Mouse (Mus musculus) megakaryocyte, embryonic 14.5 days (primary cell): ENCODE measurements around the gene Lgi4. TPM values are rescaled to one million over a fixed set of nuclear protein-coding genes. Genes with fewer than 3 reads are reported as not detected.

Experiments
- H3K27me3 ChIP-seq: replicated peaks from 2 replicates; pipeline ENCODE3; 2012; ENCODE audit warnings: inconsistent platforms
- H3K36me3 ChIP-seq: replicated peaks from 2 replicates; pipeline ENCODE3; 2012; ENCODE audit warnings: low read length, inconsistent platforms, mixed read lengths
- H3K4me1 ChIP-seq: 2 replicates; pipeline ENCODE4 v1.6.1; 2012; ENCODE audit warnings: inconsistent platforms
- H3K4me3 ChIP-seq: replicated peaks from 2 replicates; pipeline ENCODE3; 2012; ENCODE audit warnings: moderate library complexity, mild to moderate bottlenecking, inconsistent platforms
- H3K9me3 ChIP-seq: 2 replicates; pipeline ENCODE4 v1.6.1; 2012; ENCODE audit warnings: inconsistent platforms
- FLI1 ChIP-seq: IDR thresholded peaks from 2 replicates; pipeline ENCODE4 v1.6.1; 2012; ENCODE audit warnings: low read length, inconsistent platforms, mixed read lengths
- GATA1 ChIP-seq: IDR thresholded peaks from 3 replicates; pipeline ENCODE4 v1.6.1; 2012; ENCODE audit warnings: mixed read lengths, low read length, inconsistent platforms, borderline replicate concordance
- polyA plus RNA-seq: library from polyadenylated mRNA; stranded (reverse); fragments of >175 nt; gene quantifications from 2 replicates; pipeline ENCODE4 v1.2.3, GENCODE M21; 2012; ENCODE audit warnings: low replicate concordance; ENCODE audit not compliant: insufficient read depth

The Lgi4 gene
- polyA plus RNA-seq, 1 experiment, result 0.23 TPM

- Histone ChIP-seq H3K4me3 (no peak overlapping the region), H3K27me3 (peaks cover 66% of the 10 kb centered on the region), H3K4me1 (no peaks in the 10 kb centered on the region), H3K36me3 (no peaks in the 10 kb centered on the region), H3K9me3 (peaks cover 6% of the 10 kb centered on the region)
- no peak for TF ChIP-seq GATA1
- TF ChIP-seq FLI1, result no peak
Measured at GRCm38 (mm10) chr7:31073546-31073945, 14.4 kb downstream of the Lgi4 start.

GRCm38 (mm10) chr7:31074061-31074712 lies 15.0 kb downstream of the Lgi4 start:
- no peak for TF ChIP-seq FLI1
- no peak for TF ChIP-seq GATA1
- no peak overlapping the region for H3K4me3 ChIP-seq
- no peaks in the 10 kb centered on the region for H3K36me3 ChIP-seq
- H3K9me3 ChIP-seq, result peaks cover 6% of the 10 kb centered on the region
- H3K27me3 ChIP-seq, result peaks cover 61% of the 10 kb centered on the region
- no peaks in the 10 kb centered on the region for H3K4me1 ChIP-seq

- Histone ChIP-seq H3K27me3 (peaks cover 60% of the 10 kb centered on the region), H3K4me1 (no peaks in the 10 kb centered on the region), H3K4me3 (no peak overlapping the region), H3K9me3 (peaks cover 6% of the 10 kb centered on the region), H3K36me3 (no peaks in the 10 kb centered on the region)
- TF ChIP-seq FLI1 (no peak), GATA1 (no peak)
Measured at GRCm38 (mm10) chr7:31074713-31075069, 15.5 kb downstream of the Lgi4 start.

GRCm38 (mm10) chr7:31076492-31076891 lies 17.4 kb downstream of the Lgi4 start, which contains the start of gene Fxyd3:
Gene Fxyd3, minus strand, starts transcription at chr7:31076704.
- TF ChIP-seq GATA1, result no peak
- no peak for TF ChIP-seq FLI1
- H3K27me3 ChIP-seq, result peaks cover 51% of the 10 kb centered on the region
- H3K9me3 ChIP-seq, result peaks cover 11% of the 10 kb centered on the region
- no peak within 1 kb of the TSS for H3K4me3 ChIP-seq
- H3K4me1 ChIP-seq, result no peaks in the 10 kb centered on the region
- no peaks in the 10 kb centered on the region for H3K36me3 ChIP-seq

- no peak for TF ChIP-seq FLI1
- TF ChIP-seq GATA1, result no peak
- Histone ChIP-seq H3K4me1 (no peaks in the 10 kb centered on the region), H3K36me3 (no peaks in the 10 kb centered on the region), H3K27me3 (peaks cover 43% of the 10 kb centered on the region), H3K4me3 (no peak overlapping the region), H3K9me3 (peaks cover 9% of the 10 kb centered on the region)
Measured at GRCm38 (mm10) chr7:31077470-31077869, 18.3 kb downstream of the Lgi4 start.

GRCm38 (mm10) chr7:31077885-31078445 lies 18.8 kb downstream of the Lgi4 start:
- Histone ChIP-seq H3K9me3 (peaks cover 5% of the 10 kb centered on the region), H3K4me1 (peaks cover 3% of the 10 kb centered on the region; the same call in 1 of the 2 replicates), H3K4me3 (no peak overlapping the region), H3K27me3 (peaks cover 45% of the 10 kb centered on the region), H3K36me3 (no peaks in the 10 kb centered on the region)
- no peak for TF ChIP-seq GATA1
- no peak for TF ChIP-seq FLI1

- peaks cover 5% of the 10 kb centered on the region for H3K9me3 ChIP-seq
- H3K36me3 ChIP-seq, result no peaks in the 10 kb centered on the region
- H3K4me1 ChIP-seq, result peaks cover 7% of the 10 kb centered on the region; the same call in 1 of the 2 replicates
- TF ChIP-seq GATA1 (no peak), FLI1 (no peak)
- H3K4me3 ChIP-seq, result no peak overlapping the region
- H3K27me3 ChIP-seq, result peaks cover 40% of the 10 kb centered on the region
Measured at GRCm38 (mm10) chr7:31079670-31080069, 20.5 kb downstream of the Lgi4 start.

GRCm38 (mm10) chr7:31080611-31081010 lies 21.5 kb downstream of the Lgi4 start:
- H3K27me3 ChIP-seq, result peaks cover 38% of the 10 kb centered on the region
- TF ChIP-seq GATA1 (no peak), FLI1 (no peak)
- H3K4me3 ChIP-seq, result no peak overlapping the region
- H3K36me3 ChIP-seq, result no peaks in the 10 kb centered on the region
- peaks cover 11% of the 10 kb centered on the region for H3K4me1 ChIP-seq
- H3K9me3 ChIP-seq, result peaks cover 5% of the 10 kb centered on the region

GRCm38 (mm10) chr7:31081106-31081505 lies 22.0 kb downstream of the Lgi4 start:
- Histone ChIP-seq H3K27me3 (peaks cover 38% of the 10 kb centered on the region), H3K36me3 (no peaks in the 10 kb centered on the region), H3K9me3 (peaks cover 5% of the 10 kb centered on the region), H3K4me3 (no peak overlapping the region), H3K4me1 (peaks cover 11% of the 10 kb centered on the region)
- TF ChIP-seq FLI1, result no peak
- no peak for TF ChIP-seq GATA1

GRCm38 (mm10) chr7:31082106-31082505 lies 23.0 kb downstream of the Lgi4 start:
- Histone ChIP-seq H3K4me1 (peaks cover 16% of the 10 kb centered on the region), H3K36me3 (no peaks in the 10 kb centered on the region), H3K4me3 (no peak overlapping the region), H3K27me3 (peaks cover 41% of the 10 kb centered on the region), H3K9me3 (peaks cover 5% of the 10 kb centered on the region)
- no peak for TF ChIP-seq FLI1
- TF ChIP-seq GATA1, result no peak
